Mouse (Mus musculus): ENCODE data around the gene Tomt.

- TF ChIP-seq CTCF (IDR thresholded peaks at IDR 0.05; ENCODE audit: insufficient read depth, low read length): no peak
- no peak for TF ChIP-seq POLR2A (IDR thresholded peaks at IDR 0.05; ENCODE audit: borderline replicate concordance, extremely low read depth, low read depth, low read length)
Measured at GRCm38 (mm10) chr7:101853816-101854215, 52.3 kb downstream of the Tomt start.
